Comparison of ENCODE assay signal across 10 mouse cellular contexts in the genomic region with DNA sequence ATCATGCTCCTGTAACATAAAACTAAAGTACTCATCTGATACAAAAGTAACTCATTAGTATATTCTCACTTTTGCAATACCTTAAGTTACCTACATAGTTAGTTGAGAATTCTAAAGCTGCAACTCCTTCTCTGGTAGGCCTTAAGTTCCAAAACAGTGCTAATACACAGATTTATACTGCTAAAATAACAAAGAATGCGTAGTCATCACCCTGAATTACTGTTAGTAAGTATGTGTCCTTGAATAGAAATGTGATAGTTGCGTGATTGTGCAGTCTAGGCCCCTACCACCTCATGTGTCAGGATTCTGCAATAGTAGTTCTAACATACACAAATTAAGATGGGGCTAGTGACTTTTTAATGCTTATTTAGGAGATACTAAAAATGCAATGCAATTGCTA.
DNase-seq lines count a peak whose midpoint lies in the region; ATAC-seq and TF ChIP-seq lines count a peak whose summit lies in the region.
"Had no signal": no experiment of that assay in that cellular context is flagged by ENCODE, and none has a peak within 500 bp of the region (broad histone marks: within the 10 kb centered on the region; RNA-seq: fewer than 3 reads in every experiment).

No protein-coding gene starts in this region.

- no peak overlapping the region for H3K9ac ChIP-seq in kidney, postnatal 0 days (ENCODE audit: low read depth, low read length)
- H3K9ac ChIP-seq in embryonic facial prominence, embryonic 15.5 days = peak overlapping the region; percentile 26
- H3K9ac ChIP-seq in intestine, embryonic 16.5 days (ENCODE audit: low read depth, low read length) = peak overlapping the region; percentile 51
- H3K9ac ChIP-seq in midbrain, postnatal 0 days (replicated peaks; ENCODE audit: low read length, poor library complexity, severe bottlenecking) = no peak overlapping the region

- H3K4me3 ChIP-seq in kidney, postnatal 0 days (replicated peaks; ENCODE audit: low read depth, low read length) = peak overlapping the region; percentile 77
- no peak overlapping the region for H3K4me3 ChIP-seq in kidney, adult 2 months (ENCODE audit: insufficient read depth, low read depth, low read length)
- H3K4me3 ChIP-seq in embryonic facial prominence, embryonic 15.5 days (replicated peaks) = peak overlapping the region; percentile 86
- peak overlapping the region; percentile 47 for H3K4me3 ChIP-seq in intestine, embryonic 16.5 days (ENCODE audit: low read length)
- peak overlapping the region; percentile 69 for H3K4me3 ChIP-seq in midbrain, postnatal 0 days (ENCODE audit: low read depth, low read length)

- WGBS in kidney, postnatal 0 days = 53% methylated on average over 2 of the region's 2 CpGs
- 68% methylated on average over 2 of the region's 2 CpGs for WGBS in kidney, adult 2 months
- WGBS in embryonic facial prominence, embryonic 15.5 days = 33% methylated on average over 2 of the region's 2 CpGs
- 31% methylated on average over 2 of the region's 2 CpGs for WGBS in intestine, embryonic 16.5 days
- 56% methylated on average over 2 of the region's 2 CpGs for WGBS in midbrain, postnatal 0 days

- TF ChIP-seq POLR2A in kidney, adult 2 months (IDR thresholded peaks at IDR 0.05; ENCODE audit: low read depth, low read length) = no peak

- no peak overlapping the region for H3K27ac ChIP-seq in kidney, postnatal 0 days
- no peak overlapping the region for H3K27ac ChIP-seq in kidney, adult 2 months (ENCODE audit: insufficient read depth, low read depth, low read length)
- peak overlapping the region; percentile 65; the same call in 1 of the 2 replicates for H3K27ac ChIP-seq in embryonic facial prominence, embryonic 15.5 days (replicated peaks)
- no peak overlapping the region for H3K27ac ChIP-seq in intestine, embryonic 16.5 days (ENCODE audit: low read length)
- H3K27ac ChIP-seq in midbrain, postnatal 0 days (ENCODE audit: low read depth, low read length) = no peak overlapping the region

- peak overlapping the region; percentile 87 for H3K4me2 ChIP-seq in kidney, postnatal 0 days (ENCODE audit: low read length)
- peak overlapping the region; percentile 95 for H3K4me2 ChIP-seq in embryonic facial prominence, embryonic 15.5 days (replicated peaks)
- peak overlapping the region; percentile 96 for H3K4me2 ChIP-seq in intestine, embryonic 16.5 days (ENCODE audit: low read depth, low read length)
- H3K4me2 ChIP-seq in midbrain, postnatal 0 days (ENCODE audit: low read depth, low read length, poor library complexity, severe bottlenecking) = peak overlapping the region; percentile 40

- H3K36me3 ChIP-seq in kidney, postnatal 0 days (ENCODE audit: insufficient read depth, low read length) = 0 out of 2 replicates have a peak, but pooled peaks cover 4% of the 10 kb centered on the region
- no peaks in the 10 kb centered on the region for H3K36me3 ChIP-seq in kidney, adult 2 months (ENCODE audit: control insufficient read depth, insufficient read depth, low read length)
- peaks cover 8% of the 10 kb centered on the region for H3K36me3 ChIP-seq in embryonic facial prominence, embryonic 15.5 days
- 0 out of 2 replicates have a peak, but pooled peaks cover 5% of the 10 kb centered on the region for H3K36me3 ChIP-seq in intestine, embryonic 16.5 days (ENCODE audit: control insufficient read depth, insufficient read depth, low read length)
- H3K36me3 ChIP-seq in midbrain, postnatal 0 days (ENCODE audit: insufficient read depth, low read length) = no peaks in the 10 kb centered on the region
- H3K36me3 ChIP-seq: G1E had no signal

- H3K9me3 ChIP-seq in kidney, postnatal 0 days (replicated peaks; ENCODE audit: low read length) = no peaks in the 10 kb centered on the region
- no peaks in the 10 kb centered on the region for H3K9me3 ChIP-seq in embryonic facial prominence, embryonic 15.5 days (replicated peaks)
- H3K9me3 ChIP-seq in intestine, embryonic 16.5 days (ENCODE audit: control insufficient read depth, low read length) = no peaks in the 10 kb centered on the region
- no peaks in the 10 kb centered on the region for H3K9me3 ChIP-seq in midbrain, postnatal 0 days (ENCODE audit: low read length)

- no peak for DNase-seq in kidney, postnatal 0 days (ENCODE audit: low spot score)
- DNase-seq in kidney, adult 2 months = no peak
- DNase-seq in midbrain, postnatal 0 days (ENCODE audit: low spot score) = peak; percentile 29
- DNase-seq in natural killer cell, adult 2 months (ENCODE audit: low spot score in 2 of 2) = no peak
- DNase-seq in embryo, embryonic 10 days (ENCODE audit: low spot score) = no peak
- no peak for DNase-seq in lung, adult 18-20 months
- DNase-seq: gastrocnemius, postnatal 25 days had no signal

- no peaks in the 10 kb centered on the region; the same call in 1 of the 2 replicates for H3K27me3 ChIP-seq in kidney, postnatal 0 days (ENCODE audit: insufficient read depth, low read length)
- H3K27me3 ChIP-seq in kidney, adult 2 months (replicated peaks; ENCODE audit: control insufficient read depth, insufficient read depth, low read length) = no peaks in the 10 kb centered on the region
- no peaks in the 10 kb centered on the region for H3K27me3 ChIP-seq in embryonic facial prominence, embryonic 15.5 days
- H3K27me3 ChIP-seq in intestine, embryonic 16.5 days (replicated peaks; ENCODE audit: control insufficient read depth, insufficient read depth, low read length) = no peaks in the 10 kb centered on the region
- H3K27me3 ChIP-seq in midbrain, postnatal 0 days (ENCODE audit: insufficient read depth, low read length) = no peaks in the 10 kb centered on the region

- no peaks in the 10 kb centered on the region for H3K4me1 ChIP-seq in kidney, postnatal 0 days (replicated peaks; ENCODE audit: insufficient read depth, low read length)
- peaks cover 12% of the 10 kb centered on the region for H3K4me1 ChIP-seq in kidney, adult 2 months (ENCODE audit: control insufficient read depth, insufficient read depth, low read length)
- peaks cover 32% of the 10 kb centered on the region for H3K4me1 ChIP-seq in embryonic facial prominence, embryonic 15.5 days
- H3K4me1 ChIP-seq in intestine, embryonic 16.5 days (ENCODE audit: control insufficient read depth, insufficient read depth, low read length) = peaks cover 16% of the 10 kb centered on the region
- no peaks in the 10 kb centered on the region for H3K4me1 ChIP-seq in midbrain, postnatal 0 days (ENCODE audit: insufficient read depth, low read length)

- no peak for ATAC-seq in kidney, postnatal 0 days (replicated peaks; ENCODE audit: low FRiP score, low read depth)
- no peak for ATAC-seq in embryonic facial prominence, embryonic 15.5 days (ENCODE audit: insufficient number of reproducible peaks, low FRiP score, low TSS enrichment, low read depth)
- ATAC-seq in intestine, embryonic 16.5 days = no peak
- no peak for ATAC-seq in midbrain, postnatal 0 days (ENCODE audit: low FRiP score)

- no peak for TF ChIP-seq CTCF in kidney, postnatal 0 days (IDR thresholded peaks at IDR 0.05; ENCODE audit: low read depth)
- TF ChIP-seq CTCF in kidney, adult 2 months (conservative IDR thresholded peaks at IDR 0.05; ENCODE audit: insufficient read depth, insufficient read length, low read depth, low read length) = no peak
- TF ChIP-seq CTCF in midbrain, postnatal 0 days (IDR thresholded peaks at IDR 0.05) = no peak

Comparison
In these comparisons a context has a peak if more than half of its experiments do, and no peak if none do; other contexts are left out.
1. H3K4me2 ChIP-seq: peak in every context shown above with its lines; median percentile 96 in intestine, embryonic 16.5 days; 95 in embryonic facial prominence, embryonic 15.5 days; 87 in kidney, postnatal 0 days; 40 in midbrain, postnatal 0 days.
2. H3K9ac ChIP-seq: peak in embryonic facial prominence, embryonic 15.5 days (single experiment) and intestine, embryonic 16.5 days (single experiment); none in kidney, postnatal 0 days (single experiment) and midbrain, postnatal 0 days (single experiment).